Mouse (Mus musculus): ENCODE results near the gene Col15a1.

Col15a1 gene

GRCm38 (mm10) chr4:47207969-47208420, at the start of gene Col15a1:
TSS of gene Col15a1 (plus strand) at chr4:47208161.
- no peak for DNase-seq (ENCODE audit: low read depth, low spot score)

DNA sequence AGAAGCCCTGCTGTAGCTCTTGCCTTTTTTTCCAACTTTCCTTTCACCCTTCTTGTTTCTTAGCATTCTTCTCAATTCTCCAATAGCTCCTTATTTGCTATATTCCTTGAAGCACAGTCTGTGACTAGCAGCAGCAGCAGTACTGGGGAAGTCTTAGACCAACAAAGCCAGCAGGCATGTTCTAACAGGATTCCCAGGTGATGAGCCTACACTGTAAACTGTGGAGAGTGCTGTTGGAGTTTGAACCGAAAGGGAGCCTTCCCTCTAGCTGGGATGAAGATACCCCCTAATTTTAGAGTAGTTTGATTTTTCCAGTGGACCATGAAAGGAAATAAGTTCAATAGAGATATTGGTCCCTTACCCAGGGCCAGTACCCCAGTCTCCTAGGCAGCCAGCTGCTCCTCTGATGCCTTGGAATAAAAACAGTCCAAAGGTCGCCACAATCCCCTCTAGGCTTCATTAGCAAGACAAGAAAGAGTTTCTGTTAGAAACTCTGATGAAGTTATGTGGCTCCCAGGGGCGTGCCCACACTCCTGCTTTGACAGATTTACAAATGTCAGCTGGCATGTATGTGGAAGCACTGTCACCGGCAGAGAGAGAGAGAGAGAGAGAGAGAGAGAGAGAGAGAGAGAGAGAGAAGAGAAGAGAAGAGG, 46.7 kb upstream of the Col15a1 start:
- no peak for DNase-seq (ENCODE audit: low read depth, low spot score)

- no peak for DNase-seq (ENCODE audit: low read depth, low spot score)
Measured at GRCm38 (mm10) chr4:47161756-47162587, 46.0 kb upstream of the Col15a1 start.

- DNase-seq (ENCODE audit: low read depth, low spot score), result no peak
Measured at GRCm38 (mm10) chr4:47172314-47172713, 35.6 kb upstream of the Col15a1 start.

DNA sequence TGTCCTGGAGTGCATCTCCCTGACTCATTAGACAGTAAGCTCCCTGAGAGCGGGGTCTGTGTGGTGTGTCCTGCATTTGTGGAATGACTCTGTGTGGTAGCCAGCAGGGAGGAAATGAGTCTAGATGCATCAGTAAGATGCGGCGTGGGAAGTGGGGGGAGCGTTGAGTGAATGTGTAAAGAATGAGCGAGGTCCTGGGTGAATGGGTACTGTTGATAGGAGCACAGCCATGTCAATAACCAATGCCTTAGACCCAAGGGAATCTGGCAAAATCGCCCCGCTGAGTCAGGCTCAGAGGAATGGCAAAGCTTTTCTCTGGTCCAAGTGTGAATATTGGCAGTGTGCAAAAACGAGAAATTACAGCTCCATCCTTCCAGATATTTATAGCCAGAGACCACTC, 30.9 kb upstream of the Col15a1 start:
- no peak for DNase-seq (ENCODE audit: low read depth, low spot score)

DNA sequence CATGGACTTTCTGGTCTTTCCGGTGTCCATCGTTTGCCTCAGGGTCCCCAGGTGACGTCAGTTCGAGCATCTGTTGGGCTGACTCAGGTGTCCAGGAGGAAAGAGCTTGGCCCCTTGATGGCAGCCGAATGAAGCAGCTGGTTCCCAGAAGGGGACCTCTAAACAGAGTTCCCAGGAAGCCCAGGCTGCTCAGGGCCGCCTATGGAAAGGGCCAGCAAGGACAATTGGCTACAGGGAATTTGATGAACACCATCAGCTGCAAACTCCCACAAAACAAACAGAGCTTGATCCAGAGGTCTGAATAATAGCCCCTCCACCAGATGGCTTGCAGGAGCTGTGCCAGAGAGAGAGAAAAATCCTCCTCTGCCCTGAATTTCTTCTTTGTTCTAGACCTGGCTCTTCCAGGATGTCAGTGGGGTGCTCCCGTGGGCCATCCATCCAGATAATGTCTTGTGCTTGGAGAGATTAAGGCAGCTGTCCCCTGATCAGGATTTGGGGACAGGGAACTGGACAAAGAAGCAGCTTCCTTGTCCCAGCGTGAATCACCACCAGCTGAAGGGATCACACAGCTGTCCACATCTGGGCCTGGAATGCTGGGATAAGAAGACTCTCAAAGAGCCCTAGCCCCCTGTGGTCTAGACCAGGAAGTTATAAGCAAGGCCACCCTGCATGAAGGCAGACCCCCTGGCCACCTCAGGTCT, 29.6 kb upstream of the Col15a1 start:
- no peak for DNase-seq (ENCODE audit: low read depth, low spot score)

DNA sequence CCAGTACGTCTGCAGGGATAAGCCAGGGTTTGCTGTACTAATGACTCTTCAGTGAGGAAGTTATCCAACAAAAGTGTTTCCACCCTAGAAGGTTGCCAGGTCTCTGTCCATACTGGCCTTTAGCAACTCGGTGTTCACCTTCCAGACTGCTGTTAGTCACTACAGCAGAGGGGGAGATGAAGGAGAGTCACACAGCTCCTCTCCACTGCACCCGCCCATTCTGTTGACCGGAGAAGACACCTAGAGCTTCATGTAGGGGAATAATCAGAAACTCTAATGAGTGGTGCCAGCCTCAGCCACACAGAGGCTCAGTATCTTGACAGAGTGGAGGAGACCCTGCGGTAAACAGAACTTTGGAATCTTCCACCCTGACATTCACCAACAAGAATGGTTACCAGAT, 28.4 kb upstream of the Col15a1 start:
- no peak for DNase-seq (ENCODE audit: low read depth, low spot score)

- no peak for DNase-seq (ENCODE audit: low read depth, low spot score)
Measured at GRCm38 (mm10) chr4:47184058-47184661, 23.8 kb upstream of the Col15a1 start.

- DNase-seq (ENCODE audit: low read depth, low spot score), result no peak
Measured at GRCm38 (mm10) chr4:47186514-47186913, 21.4 kb upstream of the Col15a1 start.

- DNase-seq (ENCODE audit: low read depth, low spot score), result no peak
Measured at GRCm38 (mm10) chr4:47196173-47196572, 11.8 kb upstream of the Col15a1 start.

DNA sequence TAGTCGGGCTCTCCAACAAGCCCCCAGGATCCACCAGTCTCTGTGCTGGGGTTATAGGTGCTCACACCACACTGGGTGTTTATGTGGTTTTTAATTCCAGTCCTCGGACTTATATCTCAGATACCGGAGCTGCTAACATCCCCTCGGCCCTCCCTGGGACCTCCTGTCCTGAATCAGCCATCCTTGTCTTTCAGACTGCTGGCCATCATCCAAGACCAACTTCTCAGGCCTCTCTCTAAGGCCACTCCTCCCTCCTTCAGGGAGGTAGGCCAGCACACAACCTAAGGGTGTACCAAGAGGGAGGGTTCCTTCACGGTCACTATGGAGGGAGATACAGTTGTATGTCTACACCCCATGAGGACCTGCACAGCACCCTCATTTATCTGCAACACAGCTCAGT, 4.3 kb upstream of the Col15a1 start:
- no peak for DNase-seq (ENCODE audit: low read depth, low spot score)

DNA sequence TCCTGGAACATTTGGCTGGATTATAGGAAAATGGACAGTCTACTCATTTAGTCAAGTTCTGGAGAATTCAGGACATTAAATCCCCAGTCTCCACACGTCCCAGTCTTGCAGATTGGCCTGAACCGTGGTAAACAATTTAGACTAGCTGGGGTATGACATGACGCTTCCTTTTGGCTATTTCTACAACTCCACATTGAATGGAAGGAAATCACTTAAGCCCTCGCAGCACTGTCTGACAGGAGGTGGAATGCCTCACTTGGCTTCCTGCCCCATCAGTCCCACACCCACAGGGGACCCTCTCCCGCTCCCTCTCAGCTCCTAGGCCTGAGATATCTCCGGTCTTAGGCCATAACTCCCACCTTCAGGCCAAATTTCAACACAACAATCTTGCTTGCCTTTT, 2.1 kb upstream of the Col15a1 start:
- no peak for DNase-seq (ENCODE audit: low read depth, low spot score)

DNA sequence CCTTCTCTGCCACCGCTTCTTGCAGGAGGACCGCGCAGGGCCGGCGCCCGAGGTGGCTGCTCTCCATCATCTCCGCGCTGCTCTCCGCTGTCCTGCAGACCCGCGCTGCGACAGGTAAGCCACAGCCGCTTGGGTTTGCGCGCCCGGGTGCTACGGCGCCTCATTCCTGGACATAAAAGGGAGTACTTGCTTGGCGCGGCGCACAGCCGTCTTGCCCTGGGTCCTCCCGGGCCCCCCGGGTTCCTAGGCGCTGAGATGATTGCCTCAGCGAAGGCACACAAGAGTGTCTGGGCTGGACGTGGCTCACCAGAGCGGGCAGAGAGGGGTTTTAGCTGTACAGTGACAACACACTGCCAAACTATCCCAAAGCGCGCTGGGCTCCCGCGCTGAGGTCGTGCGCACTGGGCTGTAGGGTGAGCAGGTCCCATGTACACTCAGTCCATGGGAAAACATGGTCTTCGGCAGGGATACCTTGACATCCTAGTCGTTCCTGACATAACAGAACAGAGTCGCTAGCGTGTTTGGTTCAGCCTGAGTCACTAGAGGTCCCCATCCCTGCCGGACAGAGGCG, 545 bp downstream of the Col15a1 start:
- DNase-seq (ENCODE audit: low read depth, low spot score), result no peak

DNA sequence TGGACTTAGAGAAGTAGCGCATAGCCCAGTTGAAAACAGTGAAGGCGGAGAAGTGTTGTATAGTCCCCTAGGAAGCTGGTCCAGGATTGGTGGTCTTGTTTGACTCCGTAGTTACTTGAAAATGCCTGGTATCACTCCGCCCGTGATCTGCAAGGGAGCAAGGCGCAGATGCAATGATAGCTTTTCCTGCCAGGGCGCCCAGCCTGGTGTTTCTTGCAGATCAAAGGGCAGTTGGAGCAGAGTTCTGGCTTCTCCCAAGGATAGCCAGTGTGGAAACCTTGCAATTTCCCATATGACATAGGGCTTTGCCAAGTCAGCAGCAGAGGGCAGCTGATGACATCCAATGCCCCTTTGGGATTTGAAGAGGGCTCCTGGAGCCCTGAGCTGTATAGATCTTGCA, 1.5 kb downstream of the Col15a1 start:
- no peak for DNase-seq (ENCODE audit: low read depth, low spot score)

GRCm38 (mm10) chr4:47218828-47219227, 10.9 kb downstream of the Col15a1 start:
- no peak for DNase-seq (ENCODE audit: low read depth, low spot score)

GRCm38 (mm10) chr4:47219393-47219792, 11.4 kb downstream of the Col15a1 start:
- DNase-seq (ENCODE audit: low read depth, low spot score), result no peak

GRCm38 (mm10) chr4:47220544-47220943, 12.6 kb downstream of the Col15a1 start:
- no peak for DNase-seq (ENCODE audit: low read depth, low spot score)

DNA sequence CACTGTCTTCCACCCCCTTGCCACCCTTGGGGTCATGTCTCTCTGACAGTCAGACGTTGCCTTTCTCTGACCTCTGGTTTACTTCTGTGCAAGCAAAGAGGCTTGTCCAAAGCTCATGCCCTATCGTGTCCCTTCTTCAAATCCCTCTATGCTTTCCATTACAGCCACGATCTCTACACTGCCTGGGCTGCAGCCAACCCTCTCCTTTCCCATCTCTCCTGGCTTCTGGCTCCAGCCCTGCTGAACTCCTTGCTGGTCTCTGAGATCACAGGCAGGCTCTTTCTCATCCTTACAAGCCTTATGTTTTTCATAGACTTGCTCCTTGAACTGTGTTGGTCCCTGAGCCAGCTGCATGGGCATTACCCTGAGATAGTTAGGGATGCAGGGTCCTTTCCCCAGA, 14.2 kb downstream of the Col15a1 start:
- DNase-seq (ENCODE audit: low read depth, low spot score), result no peak

GRCm38 (mm10) chr4:47225920-47226319, 18.0 kb downstream of the Col15a1 start:
- no peak for DNase-seq (ENCODE audit: low read depth, low spot score)

DNA sequence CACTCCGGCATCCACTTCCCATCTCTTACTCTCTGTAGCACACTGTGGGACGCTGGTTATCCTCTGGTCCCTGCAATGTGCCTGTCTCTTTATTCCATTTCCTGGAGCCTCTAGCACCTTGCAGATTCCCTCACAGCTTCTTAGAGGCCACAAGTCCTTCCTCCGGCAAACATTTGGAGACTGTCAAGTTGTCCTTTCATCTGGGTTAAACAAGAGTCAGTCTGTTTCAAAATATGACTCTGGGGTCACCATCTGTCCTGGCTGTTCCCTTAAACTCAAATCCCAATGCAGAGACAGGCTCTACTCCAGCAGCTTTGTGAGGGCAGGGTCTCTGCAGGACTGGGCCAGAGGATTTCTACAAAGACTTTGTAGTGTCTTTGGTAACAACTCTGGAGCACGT, 19.1 kb downstream of the Col15a1 start:
- DNase-seq (ENCODE audit: low read depth, low spot score), result no peak

DNA sequence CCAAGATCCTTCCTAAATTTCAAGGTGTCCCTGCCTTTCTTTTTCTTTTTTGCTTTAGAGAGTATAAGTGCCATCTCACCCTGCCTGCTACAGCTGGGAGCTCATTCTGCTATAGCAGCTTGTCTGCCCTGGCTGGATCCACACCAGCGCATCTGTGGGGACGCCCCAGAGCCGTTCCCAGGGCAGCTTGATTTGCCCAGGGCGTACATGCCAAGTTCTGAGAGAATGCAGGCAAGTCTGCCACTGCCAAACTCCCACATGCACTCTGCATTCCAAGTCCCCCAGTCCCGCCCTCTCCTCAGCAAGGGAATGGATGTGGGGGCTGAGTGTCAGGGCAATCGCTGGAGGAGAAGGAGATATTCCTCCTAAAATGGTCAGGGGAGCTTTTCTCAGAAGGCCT, 19.8 kb downstream of the Col15a1 start:
- DNase-seq (ENCODE audit: low read depth, low spot score), result no peak

- DNase-seq (ENCODE audit: low read depth, low spot score), result no peak
Measured at GRCm38 (mm10) chr4:47228945-47229344, 21.0 kb downstream of the Col15a1 start.

Measured in CD4-positive, CD25-positive, alpha-beta regulatory T cell, adult 2 months (primary cell).